Mouse (Mus musculus): ENCODE measurements around the gene Shprh.
"Not testable (repeated sequence)": the region's sequence is repeated elsewhere in the genome, so short reads cannot be mapped to it uniquely, and the experiment has no call there.

Shprh gene

DNA sequence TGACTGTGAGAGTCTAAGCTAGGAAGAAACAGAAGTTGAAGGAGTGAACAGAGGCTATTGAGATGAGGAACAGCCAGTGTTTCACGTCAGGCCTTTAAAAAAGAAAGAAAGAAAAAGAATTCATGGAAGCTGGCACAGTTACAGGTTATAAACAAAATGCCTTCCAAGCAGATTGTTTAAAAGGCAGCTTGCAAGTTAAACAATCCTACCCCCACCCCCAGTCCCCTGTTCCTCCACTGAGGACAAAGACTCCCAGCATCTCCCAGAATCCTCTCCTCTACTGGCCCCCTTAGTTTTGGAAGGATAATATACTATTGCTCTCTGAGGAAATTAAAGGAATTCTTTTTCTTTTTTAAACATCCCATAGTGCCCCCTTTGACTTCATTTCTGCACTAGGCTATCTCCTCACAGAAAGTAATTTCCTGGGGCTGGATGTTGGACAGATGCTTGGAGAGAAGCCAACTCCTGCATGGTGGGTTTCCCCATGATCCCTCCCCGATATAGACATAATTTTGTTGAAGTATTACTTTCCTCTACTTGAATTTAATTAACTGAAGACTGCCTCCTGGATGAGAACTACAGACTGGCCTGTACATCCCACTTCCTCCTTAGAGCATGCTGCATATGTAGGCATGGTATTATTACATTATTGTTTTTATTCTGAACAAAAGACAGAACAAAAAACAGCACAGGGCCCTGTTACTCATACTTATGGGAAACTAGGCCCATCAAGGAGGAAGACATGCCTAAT, 101.2 kb downstream of the Shprh start:
- no peak for DNase-seq

DNA sequence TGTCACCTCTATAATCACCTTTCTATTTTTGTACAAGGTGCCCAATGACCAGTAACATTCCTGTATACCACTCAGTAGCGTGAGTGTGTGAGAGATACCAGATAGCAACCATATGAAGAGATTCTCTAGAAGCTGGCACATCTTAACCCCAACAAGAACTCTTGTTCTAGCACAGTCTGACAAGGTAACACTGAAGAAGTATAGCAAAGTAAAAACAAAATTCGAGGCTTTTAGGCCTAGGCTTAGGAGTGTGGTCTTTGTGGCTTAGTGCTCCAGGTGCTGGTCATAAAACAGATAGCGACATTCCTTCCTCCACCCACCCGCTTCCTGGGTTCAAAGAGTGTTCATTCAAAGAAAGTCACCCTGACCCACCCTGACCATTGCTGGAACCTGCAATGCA, 104.4 kb downstream of the Shprh start:
- DNase-seq: not testable (repeated sequence)

DNA sequence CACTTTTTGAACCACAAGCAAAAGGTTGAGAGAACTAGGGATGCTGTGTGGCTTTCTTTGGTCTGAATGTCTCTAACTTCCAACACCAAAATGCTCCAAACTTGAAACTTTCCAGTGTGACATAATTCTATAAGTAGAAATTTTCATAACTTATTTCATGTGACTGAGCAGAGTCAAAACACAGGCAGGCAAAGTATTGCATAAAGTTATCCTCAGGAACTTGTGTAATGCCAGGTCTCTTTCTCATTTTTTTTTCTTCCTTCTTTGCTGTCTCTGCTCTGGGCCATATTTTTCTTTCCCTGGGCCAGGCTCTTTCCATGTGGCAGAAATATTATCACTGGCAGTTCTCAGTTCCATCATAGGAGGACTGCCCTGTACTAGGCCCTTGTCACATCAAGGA, 110.9 kb downstream of the Shprh start:
- DNase-seq: no peak

- DNase-seq: not testable (repeated sequence)
These were observed 113.1 kb downstream of the Shprh start for GRCm38 (mm10) chr10:11262292-11262691.

DNA sequence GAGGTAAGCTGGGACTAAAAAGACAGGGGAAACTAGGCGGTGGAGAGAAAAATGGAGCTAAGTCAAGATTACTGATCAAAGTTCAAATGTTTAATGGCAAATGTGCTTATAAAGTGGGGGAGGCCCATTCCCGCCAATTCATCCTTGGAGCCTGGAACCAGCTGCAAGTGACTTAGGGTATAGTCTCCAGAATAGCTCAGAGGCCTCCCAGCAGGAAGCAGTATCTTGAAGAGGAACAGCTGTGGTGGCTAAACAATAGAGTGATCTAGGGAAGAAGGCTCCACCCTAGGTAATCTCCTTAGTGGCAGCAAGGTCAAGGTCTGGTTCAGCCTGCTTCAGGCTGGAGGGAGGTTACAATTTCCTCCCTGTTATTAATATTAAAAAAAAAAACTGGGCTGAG, 114.6 kb downstream of the Shprh start:
- DNase-seq: not testable (repeated sequence)

Data from right cerebral cortex, postnatal 4 days (tissue).